Comparison of ENCODE assay signal across 19 mouse cellular contexts in genomic region chr17:45326726-45327125, GRCm38 (mm10).
DNase-seq lines count a peak whose midpoint lies in the region; ATAC-seq and TF ChIP-seq lines count a peak whose summit lies in the region.
"Had no signal": no experiment of that assay in that cellular context is flagged by ENCODE, and none has a peak within 500 bp of the region (broad histone marks: within the 10 kb centered on the region; RNA-seq: fewer than 3 reads in every experiment).

No protein-coding gene starts in this region.

- H3K36me3 ChIP-seq in embryonic facial prominence, embryonic 14.5 days (ENCODE audit: control insufficient read depth, insufficient read depth, low read length) = no peaks in the 10 kb centered on the region
- H3K36me3 ChIP-seq in limb, embryonic 11.5 days (ENCODE audit: control insufficient read depth, insufficient read depth, low read length) = no peaks in the 10 kb centered on the region
- H3K36me3 ChIP-seq: forebrain, embryonic 15.5 days had no signal

- H3K4me2 ChIP-seq in embryonic facial prominence, embryonic 14.5 days (ENCODE audit: low read depth, low read length) = peak overlapping the region; percentile 34
- no peak overlapping the region for H3K4me2 ChIP-seq in limb, embryonic 11.5 days (ENCODE audit: low read depth, severe bottlenecking)
- H3K4me2 ChIP-seq: forebrain, embryonic 15.5 days had no signal

- H3K4me1 ChIP-seq in embryonic facial prominence, embryonic 14.5 days (ENCODE audit: control insufficient read depth, insufficient read depth, low read length) = peaks cover 17% of the 10 kb centered on the region
- peaks cover 17% of the 10 kb centered on the region for H3K4me1 ChIP-seq in limb, embryonic 11.5 days (ENCODE audit: control insufficient read depth, insufficient read depth, low read length)
- H3K4me1 ChIP-seq: forebrain, embryonic 15.5 days had no signal

- H3K27ac ChIP-seq in layer of hippocampus, adult 2 months = peak overlapping the region; percentile 51; the same call in 1 of the 2 replicates
- H3K27ac ChIP-seq in embryonic facial prominence, embryonic 14.5 days (replicated peaks; ENCODE audit: low read depth, low read length) = peak overlapping the region; percentile 42; the same call in 1 of the 2 replicates
- H3K27ac ChIP-seq in limb, embryonic 11.5 days (replicated peaks; ENCODE audit: low read depth, low read length) = no peak overlapping the region; the same call in 1 of the 2 replicates
- H3K27ac ChIP-seq: forebrain, embryonic 15.5 days; heart, adult 2 months had no signal

- DNase-seq in layer of hippocampus, adult 2 months (ENCODE audit: low spot score in 2 of 2) = no peak
- no peak for DNase-seq in layer of hippocampus, postnatal 14 days (ENCODE audit: low spot score in 2 of 2)
- peak; percentile 75 for DNase-seq in embryonic facial prominence, embryonic 14.5 days (ENCODE audit: low spot score)
- peak; percentile 71 for DNase-seq in limb, embryonic 11.5 days (ENCODE audit: low spot score)
- peak; percentile 33 for DNase-seq in retina, embryonic 14.5 days (ENCODE audit: low spot score)
- DNase-seq in left cerebral cortex, postnatal 10 days (ENCODE audit: extremely low spot score in 1 of 2, low spot score in 2 of 2) = no peak
- no peak for DNase-seq in frontal cortex, adult 2 months (ENCODE audit: extremely low spot score in 1 of 2, low spot score in 1 of 2)
- no peak for DNase-seq in heart, adult 11 months
- DNase-seq: adrenal gland, postnatal 10 days; cerebellum, adult 2 months; gastrocnemius, postnatal 10 days; heart, adult 2 months; kidney, adult 18-20 months; kidney, postnatal 25 days; lung, postnatal 14 days had no signal

- H3K27me3 ChIP-seq in embryonic facial prominence, embryonic 14.5 days (replicated peaks; ENCODE audit: control insufficient read depth, insufficient read depth, low read length) = 0 out of 2 replicates have a peak, but pooled peaks cover 6% of the 10 kb centered on the region
- 0 out of 2 replicates have a peak, but pooled peaks cover 2% of the 10 kb centered on the region for H3K27me3 ChIP-seq in limb, embryonic 11.5 days (ENCODE audit: control insufficient read depth, insufficient read depth, low read length)
- H3K27me3 ChIP-seq: forebrain, embryonic 15.5 days had no signal

- no peaks in the 10 kb centered on the region for H3K9me3 ChIP-seq in embryonic facial prominence, embryonic 14.5 days (ENCODE audit: control insufficient read depth, low read length)
- H3K9me3 ChIP-seq in limb, embryonic 11.5 days (ENCODE audit: control insufficient read depth, low read length) = no peaks in the 10 kb centered on the region
- H3K9me3 ChIP-seq: forebrain, embryonic 15.5 days; megakaryocyte, embryonic 14.5 days had no signal

- TF ChIP-seq CTCF in layer of hippocampus, adult 2 months (conservative IDR thresholded peaks at IDR 0.05) = no peak

- intact Hi-C loops in left cerebral cortex, postnatal 10 days (cut with DNase I) = no loop called here

- H3K9ac ChIP-seq in embryonic facial prominence, embryonic 14.5 days (ENCODE audit: low read depth, low read length) = no peak overlapping the region
- H3K9ac ChIP-seq in limb, embryonic 11.5 days (ENCODE audit: low read length) = no peak overlapping the region
- H3K9ac ChIP-seq: forebrain, embryonic 15.5 days had no signal

- H3K4me3 ChIP-seq in layer of hippocampus, adult 2 months = no peak overlapping the region
- H3K4me3 ChIP-seq in embryonic facial prominence, embryonic 14.5 days (ENCODE audit: low read depth, low read length) = no peak overlapping the region
- H3K4me3 ChIP-seq in limb, embryonic 11.5 days (ENCODE audit: low read depth, low read length) = no peak overlapping the region
- H3K4me3 ChIP-seq: erythroblast, embryonic 14.5 days; forebrain, embryonic 15.5 days; heart, adult 2 months; megakaryocyte, embryonic 14.5 days had no signal

- ATAC-seq in embryonic facial prominence, embryonic 14.5 days (ENCODE audit: low read depth) = peak; percentile 69
- ATAC-seq in limb, embryonic 11.5 days (ENCODE audit: insufficient number of reproducible peaks, low FRiP score, low TSS enrichment, low read depth) = no peak; the same call in 1 of the 2 replicates
- ATAC-seq: forebrain, embryonic 15.5 days; midbrain, embryonic 16.5 days had no signal

- WGBS in embryonic facial prominence, embryonic 14.5 days = 41% methylated on average over 10 of the region's 10 CpGs
- 15% methylated on average over 10 of the region's 10 CpGs for WGBS in limb, embryonic 11.5 days

Comparison
In these comparisons a context has a peak if more than half of its experiments do, and no peak if none do; other contexts are left out.
1. DNase-seq: peak in embryonic facial prominence, embryonic 14.5 days (single experiment), limb, embryonic 11.5 days (single experiment) and retina, embryonic 14.5 days (single experiment); none in layer of hippocampus, adult 2 months (0 of 2), layer of hippocampus, postnatal 14 days (0 of 2), left cerebral cortex, postnatal 10 days (0 of 2), frontal cortex, adult 2 months (0 of 2) and heart, adult 11 months (single experiment).